Mouse (Mus musculus) mouse trophoblast stem cell (cell line): ENCODE data around the gene Lgsn.

Source experiments
- in situ Hi-C, 2 experiments: fragments of 300-500 bp; cut with MseI, MboI; formaldehyde crosslinking; loops; 2 replicates in 1 of 2; 3 replicates in 1 of 2; pipeline ENCODE4 v1.15.1; 2025

Gene Lgsn

GRCm38 (mm10) chr1:31176101-31176500 lies at the start of gene Lgsn:
Gene Lgsn, plus strand, starts transcription at chr1:31176401.
- in situ Hi-C loops: no loop called here

GRCm38 (mm10) chr1:31138387-31138786 lies 37.8 kb upstream of the Lgsn start:
- in situ Hi-C loops: no loop called here

GRCm38 (mm10) chr1:31142288-31143094 lies 33.7 kb upstream of the Lgsn start:
- in situ Hi-C loops: no loop called here

- in situ Hi-C loops: no loop called here
Observed at GRCm38 (mm10) chr1:31143571-31143970, 32.6 kb upstream of the Lgsn start.

- in situ Hi-C loops: loop anchor here (5.0 to 10.0 kb wide), 3 partner anchors 195 to 365 kb away; no protein-coding TSS in a partner anchor
Observed at GRCm38 (mm10) chr1:31149671-31150070, 26.5 kb upstream of the Lgsn start.

- in situ Hi-C loops: loop anchor here (5.0 to 10.0 kb wide), 3 partner anchors 196 to 366 kb away; no protein-coding TSS in a partner anchor
Observed at GRCm38 (mm10) chr1:31150546-31150945, 25.7 kb upstream of the Lgsn start.

GRCm38 (mm10) chr1:31152799-31153426 lies 23.3 kb upstream of the Lgsn start:
- in situ Hi-C loops: loop anchor here (5.0 to 10.0 kb wide), 3 partner anchors 198 to 368 kb away; no protein-coding TSS in a partner anchor

GRCm38 (mm10) chr1:31153793-31154349 lies 22.3 kb upstream of the Lgsn start:
- in situ Hi-C loops: loop anchor here (5.0 to 10.0 kb wide), 3 partner anchors 199 to 369 kb away; no protein-coding TSS in a partner anchor

GRCm38 (mm10) chr1:31156185-31156584 lies 20.0 kb upstream of the Lgsn start:
- in situ Hi-C loops: loop anchor here in 1 of 2 experiments (10.0 kb wide), 2 partner anchors 201 to 371 kb away; no protein-coding TSS in a partner anchor

- in situ Hi-C loops: loop anchor here in 1 of 2 experiments (10.0 kb wide), 2 partner anchors 202 to 372 kb away; no protein-coding TSS in a partner anchor
Observed at GRCm38 (mm10) chr1:31156884-31157283, 19.3 kb upstream of the Lgsn start.

- in situ Hi-C loops: no loop called here
Observed at GRCm38 (mm10) chr1:31164527-31165189, 11.5 kb upstream of the Lgsn start.

GRCm38 (mm10) chr1:31165326-31166121 lies 10.7 kb upstream of the Lgsn start:
- in situ Hi-C loops: no loop called here

- in situ Hi-C loops: no loop called here
Observed at GRCm38 (mm10) chr1:31175401-31175800, 800 bp upstream of the Lgsn start.

- in situ Hi-C loops: no loop called here
Observed at GRCm38 (mm10) chr1:31178264-31178663, 2.1 kb downstream of the Lgsn start.

- in situ Hi-C loops: no loop called here
Observed at GRCm38 (mm10) chr1:31190237-31190866, 14.2 kb downstream of the Lgsn start.

GRCm38 (mm10) chr1:31195633-31196032 lies 19.4 kb downstream of the Lgsn start:
- in situ Hi-C loops: no loop called here

- in situ Hi-C loops: no loop called here
Observed at GRCm38 (mm10) chr1:31196959-31197358, 20.8 kb downstream of the Lgsn start.

GRCm38 (mm10) chr1:31203771-31204170 lies 27.6 kb downstream of the Lgsn start:
- in situ Hi-C loops: no loop called here

- in situ Hi-C loops: no loop called here
Observed at GRCm38 (mm10) chr1:31205346-31205745, 29.1 kb downstream of the Lgsn start.

- in situ Hi-C loops: no loop called here
Observed at GRCm38 (mm10) chr1:31205770-31206169, 29.6 kb downstream of the Lgsn start.
